Mouse (Mus musculus) adipocyte (in vitro differentiated cells): Measurements from ENCODE around the gene Grid2.

Experiments
- DNase-seq: peaks from one replicate; pipeline ENCODE4 v3.0.0-alpha.2; 2016; ENCODE audit warnings: low spot score

The Grid2 gene

DNA sequence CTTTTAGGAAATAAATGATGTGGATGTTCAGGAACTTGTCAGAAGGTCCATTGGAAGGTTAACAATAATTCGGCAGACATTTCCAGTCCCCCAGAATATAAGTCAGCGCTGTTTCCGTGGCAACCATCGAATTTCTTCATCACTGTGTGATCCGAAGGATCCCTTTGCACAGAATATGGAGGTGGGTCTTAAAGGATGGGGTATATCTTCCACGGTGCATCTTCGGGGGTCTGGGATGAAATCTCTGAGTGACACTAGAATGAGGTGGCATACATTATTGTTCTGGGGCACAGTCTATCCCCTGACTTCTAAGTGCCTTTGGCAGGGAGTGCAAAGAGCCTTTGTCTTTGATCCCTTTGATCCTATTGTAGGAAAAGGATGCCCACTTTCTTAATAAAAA, 808.2 kb downstream of the Grid2 start:
- DNase-seq: no peak

DNA sequence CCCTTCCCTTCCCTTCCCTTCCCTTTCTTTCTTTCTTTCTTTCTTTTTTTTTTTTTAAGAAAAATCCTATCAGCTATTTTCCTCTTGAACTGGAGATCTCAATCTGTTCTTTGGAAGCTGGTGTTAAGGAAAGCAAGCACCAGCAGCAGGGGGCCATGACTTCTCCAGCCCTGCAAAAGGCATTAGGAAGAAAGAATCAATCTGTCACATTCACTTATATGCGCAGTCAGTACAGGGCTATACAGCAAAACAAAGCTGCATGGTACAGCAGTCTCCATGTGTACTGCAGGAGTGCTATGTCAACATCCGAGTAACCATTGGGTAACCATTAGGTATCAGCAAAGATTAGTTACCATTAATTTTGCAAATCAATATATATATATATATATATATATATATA, 809.0 kb downstream of the Grid2 start:
- no peak for DNase-seq

DNA sequence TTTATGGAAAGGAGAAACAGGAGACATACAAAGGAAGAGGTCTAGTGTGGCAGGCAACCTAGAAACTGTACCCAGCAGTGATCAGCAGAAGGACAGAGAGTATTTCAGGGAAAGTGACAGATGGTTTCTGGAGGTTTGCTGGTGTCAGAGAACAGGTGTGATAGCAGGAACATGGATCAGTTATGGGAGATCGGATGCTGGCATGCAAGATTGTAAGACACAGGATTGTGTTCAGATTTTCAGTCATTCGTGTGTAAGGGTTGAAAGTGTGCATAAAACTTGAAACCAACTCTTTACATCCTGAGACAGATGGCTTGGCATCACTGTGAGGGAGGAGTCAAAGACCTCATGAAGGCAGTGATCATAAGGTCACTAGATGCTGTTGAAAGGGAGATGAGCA, 817.7 kb downstream of the Grid2 start:
- DNase-seq: no peak

DNA sequence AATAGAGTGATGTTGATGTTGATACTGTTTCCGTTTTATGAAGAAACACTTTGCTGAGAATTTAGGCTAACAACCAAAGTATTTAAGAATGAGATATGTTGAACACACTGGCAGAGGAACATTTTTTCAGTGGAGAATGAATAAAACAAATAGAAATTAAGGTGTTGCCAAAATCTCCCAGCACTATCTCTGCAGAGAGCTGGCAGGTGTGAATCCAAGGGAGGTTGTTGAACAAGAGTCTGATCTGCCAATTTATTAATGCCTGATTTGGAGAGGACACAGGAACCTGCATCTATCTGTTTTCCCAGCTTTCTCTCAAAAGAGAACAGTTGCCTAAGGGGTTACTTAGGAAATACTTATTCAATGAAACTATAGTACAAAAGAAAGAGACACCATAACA, 822.2 kb downstream of the Grid2 start:
- DNase-seq: no peak

DNA sequence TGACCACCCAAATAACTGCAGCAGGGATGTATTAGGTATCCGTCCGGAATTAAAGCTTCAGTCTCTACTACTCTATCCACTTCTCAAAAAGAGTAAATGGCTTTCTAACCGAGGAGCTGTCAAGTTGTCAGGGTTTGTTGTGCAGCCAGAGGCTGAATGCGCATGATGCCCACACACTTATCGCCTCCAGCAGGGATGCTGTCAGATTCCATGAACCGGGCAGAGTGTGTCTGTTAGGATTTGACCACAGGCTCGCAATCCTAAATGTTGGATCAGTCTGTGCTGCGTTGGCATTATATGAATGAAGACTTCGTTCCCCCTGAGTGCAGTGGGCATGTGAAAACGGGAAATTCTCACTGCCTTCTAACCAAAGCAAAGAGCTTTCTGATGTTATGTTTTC, 843.0 kb downstream of the Grid2 start:
- no peak for DNase-seq

DNA sequence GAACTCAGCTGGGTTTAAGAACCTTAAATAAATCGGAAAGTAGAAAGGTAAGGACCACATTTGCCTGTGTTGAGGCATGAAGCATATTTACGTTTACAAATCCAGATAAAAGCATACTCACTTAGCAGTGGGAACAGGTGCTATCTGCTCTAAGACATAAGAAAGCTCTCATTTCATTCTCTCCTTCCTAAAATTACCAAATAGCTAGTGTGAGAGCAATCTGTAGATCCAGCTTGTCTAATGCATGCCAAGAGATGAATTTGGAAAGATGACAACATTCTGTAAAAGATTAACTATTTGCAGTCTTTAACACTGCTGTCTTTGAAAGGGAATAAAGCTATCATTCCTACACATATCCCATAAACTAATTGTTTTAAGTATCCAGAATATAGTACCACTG, 858.9 kb downstream of the Grid2 start:
- no peak for DNase-seq

DNA sequence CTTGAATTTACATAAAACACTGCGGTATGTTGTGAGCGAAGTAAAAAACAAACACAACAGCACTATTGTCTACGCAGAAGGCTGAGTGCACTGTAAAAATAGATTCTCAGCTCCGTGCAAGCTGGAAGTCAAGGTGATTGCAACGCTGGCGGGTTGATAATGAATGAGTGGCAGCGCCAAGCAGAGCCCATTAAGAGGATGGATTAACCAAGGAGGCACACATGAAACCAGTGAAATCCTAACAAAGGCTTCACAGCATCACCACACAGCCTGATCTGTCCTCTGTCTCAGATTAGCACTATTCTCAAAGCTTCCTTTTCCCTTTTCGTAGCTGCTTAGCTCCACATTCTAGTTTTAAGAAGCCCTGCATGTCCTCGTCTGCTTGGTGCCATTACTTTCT, 880.6 kb downstream of the Grid2 start:
- no peak for DNase-seq

DNA sequence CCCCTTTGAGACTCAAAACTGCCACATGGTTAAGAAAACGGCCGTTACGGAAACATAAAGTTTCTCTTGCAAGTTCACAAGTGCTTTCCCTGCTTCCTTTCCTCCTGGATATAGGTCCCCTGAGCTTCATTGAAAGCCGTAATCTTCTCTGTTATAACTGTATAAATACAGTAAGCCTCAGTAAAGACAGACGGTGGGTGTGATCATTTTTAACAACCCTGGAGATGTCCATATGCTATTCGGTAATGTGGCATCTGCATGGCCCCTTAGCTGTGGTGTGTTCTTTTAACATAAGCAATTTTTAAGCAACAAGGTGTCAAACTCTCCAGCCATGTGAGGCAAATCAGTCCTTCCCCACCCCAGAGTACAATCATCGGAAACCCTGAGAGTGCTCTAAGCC, 892.9 kb downstream of the Grid2 start:
- DNase-seq: no peak

DNA sequence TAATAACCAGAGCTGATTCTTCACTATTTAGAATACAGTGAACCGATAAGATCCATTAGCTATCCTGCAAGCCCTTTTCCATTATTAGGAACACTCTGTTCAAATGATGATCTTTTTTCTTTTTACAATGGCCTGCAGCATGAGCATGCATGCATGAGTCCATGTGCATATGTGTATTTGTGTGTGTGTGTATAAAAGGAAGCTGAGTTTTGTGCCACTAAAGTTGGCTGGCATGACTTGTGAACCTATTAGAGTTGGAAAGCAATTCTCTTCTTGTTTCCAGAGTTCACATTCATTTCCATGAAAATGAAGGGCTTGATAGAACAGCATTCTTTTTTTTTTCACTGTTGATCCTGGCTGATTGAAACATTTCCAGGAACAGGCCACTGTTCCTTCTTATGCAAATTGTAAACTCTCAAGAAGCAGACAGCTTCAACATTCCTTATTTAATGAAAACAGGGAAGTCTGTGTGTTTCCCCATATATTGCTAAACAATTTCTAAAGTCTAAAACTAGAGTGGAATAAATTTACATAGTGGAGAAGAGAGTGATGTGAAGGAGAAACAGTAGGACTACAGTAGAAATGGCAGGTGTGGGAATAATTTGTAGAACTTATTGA, 919.4 kb downstream of the Grid2 start:
- DNase-seq: no peak

DNA sequence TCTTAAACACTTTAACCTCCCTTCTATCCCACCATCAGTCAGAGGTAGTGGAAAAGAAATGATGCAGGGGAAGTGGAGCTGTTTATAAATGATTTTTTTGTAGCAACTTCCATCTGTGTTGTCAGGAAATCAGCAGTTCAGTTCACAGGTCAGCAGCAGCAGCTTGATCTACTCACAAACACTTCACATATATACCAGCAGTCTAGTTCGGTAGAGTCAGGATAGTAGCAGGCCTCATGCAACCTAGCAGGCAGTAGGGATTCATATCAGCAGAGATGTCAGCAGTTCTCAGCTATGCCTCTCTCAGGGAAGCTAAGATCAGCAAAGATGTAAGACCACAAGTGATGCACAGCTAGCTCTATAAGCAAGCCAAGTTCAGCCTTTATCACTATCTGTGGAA, 938.0 kb downstream of the Grid2 start:
- no peak for DNase-seq

DNA sequence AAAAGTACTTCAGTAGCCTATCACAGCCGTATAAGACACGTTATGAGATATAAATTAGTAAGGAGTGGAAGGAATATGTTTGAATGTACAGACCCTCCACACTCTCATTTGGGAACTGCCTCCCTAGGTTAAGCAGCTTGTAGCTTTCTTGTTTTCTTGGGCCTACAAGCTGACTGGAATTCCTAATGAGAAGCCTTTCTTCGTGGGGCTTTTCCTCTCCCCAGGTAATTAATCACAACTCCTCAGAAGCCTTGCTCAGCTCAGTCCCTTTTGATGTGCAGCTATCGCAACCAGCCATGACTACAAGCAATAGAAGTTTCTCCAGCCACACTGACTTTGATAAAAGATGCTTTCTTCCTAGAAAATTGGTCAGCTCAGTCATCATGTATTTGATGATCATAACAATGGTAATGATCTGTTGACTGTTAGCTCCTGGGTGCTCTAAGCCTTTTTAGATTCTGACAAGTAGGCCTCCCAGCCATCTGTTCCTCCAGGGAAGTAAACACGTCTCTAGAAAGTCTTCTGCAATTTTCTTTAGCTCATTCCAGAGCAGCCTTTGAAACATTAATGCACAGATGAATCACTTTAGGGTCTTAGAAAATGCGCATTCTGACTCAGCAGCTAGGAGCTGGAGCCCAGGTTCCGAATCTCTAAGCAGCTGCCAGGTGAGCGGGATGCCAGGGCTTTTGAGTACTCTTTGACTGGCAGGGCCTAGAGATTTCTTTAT, 946.9 kb downstream of the Grid2 start:
- DNase-seq: no peak

DNA sequence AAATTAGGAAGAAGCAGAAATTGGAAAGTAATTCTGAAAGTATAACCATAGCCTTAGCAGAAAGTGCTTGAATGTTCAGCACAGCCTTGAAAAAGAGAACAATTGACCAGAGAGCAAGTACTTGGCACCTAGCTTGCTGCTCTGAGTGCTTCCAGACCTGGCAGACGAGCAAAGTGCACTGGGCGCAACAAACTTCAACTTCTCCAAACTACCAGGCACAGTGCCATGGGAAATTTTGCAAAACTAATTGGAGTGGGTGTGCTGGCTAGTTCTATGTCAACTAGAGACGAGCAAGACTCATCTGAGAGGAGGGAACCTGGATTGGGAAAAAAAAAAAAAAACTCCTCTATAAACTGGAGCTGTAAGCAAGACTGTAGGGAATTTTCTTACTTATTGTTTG, 980.7 kb downstream of the Grid2 start:
- peak; percentile 21 for DNase-seq

DNA sequence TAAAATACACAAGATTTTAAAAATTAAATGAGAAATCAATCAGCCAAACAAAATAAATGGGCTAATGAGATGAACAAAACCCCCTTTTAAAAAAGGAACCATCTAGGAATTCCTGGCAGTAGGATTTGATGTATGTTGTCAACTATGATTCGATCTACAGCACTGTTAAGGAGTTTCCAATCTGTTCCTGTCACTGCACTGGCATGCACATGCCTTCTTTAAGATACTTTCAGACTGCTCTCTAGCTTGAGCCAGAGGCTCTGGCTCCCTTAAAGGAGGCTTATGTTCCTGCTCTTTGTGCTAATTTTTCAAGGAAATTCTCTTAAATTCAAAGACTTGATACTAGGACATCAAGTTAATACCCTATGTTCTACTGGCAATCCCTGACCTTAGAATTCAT, 984.9 kb downstream of the Grid2 start:
- no peak for DNase-seq

DNA sequence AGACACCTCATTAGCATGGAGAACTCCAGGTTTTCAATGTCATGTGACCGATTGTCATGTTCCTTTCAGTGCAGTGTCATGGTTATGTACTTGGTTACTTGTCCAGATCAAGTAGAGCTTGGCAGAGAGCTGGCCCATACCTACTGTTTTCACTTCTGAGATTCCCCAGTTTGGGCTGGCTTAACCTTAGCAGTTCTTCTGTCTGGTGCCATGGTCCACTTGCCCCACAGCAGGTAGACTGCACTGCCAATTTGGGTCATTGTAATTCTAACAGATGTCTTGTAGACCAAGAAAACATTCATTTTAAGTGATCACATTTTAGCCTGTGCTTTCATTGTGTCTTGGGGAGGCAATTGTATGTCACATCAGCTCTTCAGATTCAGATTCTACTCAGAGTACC, 990.3 kb downstream of the Grid2 start:
- DNase-seq: no peak

DNA sequence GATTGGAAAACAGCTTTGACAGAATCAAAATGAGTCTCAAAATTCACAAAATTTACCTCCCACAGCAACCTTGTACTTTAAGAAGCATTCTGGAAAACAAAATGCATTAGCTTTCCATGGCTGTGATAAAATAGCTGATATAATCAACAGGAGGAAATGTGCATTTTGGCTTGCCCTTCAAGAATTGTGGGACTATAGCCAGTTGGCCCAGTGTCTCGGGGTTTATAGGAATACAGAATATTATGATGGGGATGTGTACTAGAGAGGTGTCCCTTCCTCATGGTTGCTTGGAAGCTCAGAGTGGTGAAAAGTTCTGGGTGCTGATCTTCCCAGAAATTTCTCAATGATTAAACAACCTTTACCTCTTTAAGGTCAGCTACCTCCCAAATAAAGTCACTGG, 995.4 kb downstream of the Grid2 start:
- no peak for DNase-seq

DNA sequence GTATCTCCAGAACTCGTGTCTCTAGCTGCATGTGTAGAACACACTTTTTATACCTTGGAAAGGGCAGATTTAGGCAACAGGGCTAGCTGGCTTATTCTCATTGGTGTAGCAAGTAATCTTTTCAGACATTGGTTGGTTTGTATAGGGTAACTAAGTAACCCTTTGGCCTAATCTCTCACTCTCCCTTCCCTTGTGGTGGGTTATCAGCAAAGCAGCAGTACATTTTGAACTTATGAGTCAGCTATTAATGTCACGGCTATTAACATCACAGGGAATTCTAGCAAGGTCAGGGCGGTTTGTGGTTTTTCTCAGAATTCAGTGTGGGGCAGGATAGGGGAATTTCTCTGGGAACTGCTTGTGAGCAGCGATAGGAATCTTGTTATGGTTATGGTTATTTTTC, 1007.8 kb downstream of the Grid2 start:
- no peak for DNase-seq

DNA sequence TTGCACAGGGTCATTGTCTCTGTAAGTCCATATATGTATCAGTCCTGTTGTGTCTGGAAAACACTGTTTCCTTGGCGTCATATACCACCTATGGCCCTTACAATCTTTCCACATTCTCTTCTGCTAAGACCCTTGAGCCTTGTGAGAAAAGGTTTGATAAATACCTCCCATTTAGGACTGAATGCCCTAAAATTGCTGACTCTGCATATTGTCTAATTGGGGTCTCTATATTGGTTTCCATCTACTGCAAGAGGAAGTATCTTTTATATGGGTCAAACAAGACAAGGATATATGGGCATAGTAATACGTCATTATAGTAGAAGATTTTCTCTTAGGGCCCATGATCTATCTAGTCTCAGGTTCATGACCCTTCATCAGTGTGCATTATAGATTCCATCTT, 1008.5 kb downstream of the Grid2 start:
- no peak for DNase-seq

DNA sequence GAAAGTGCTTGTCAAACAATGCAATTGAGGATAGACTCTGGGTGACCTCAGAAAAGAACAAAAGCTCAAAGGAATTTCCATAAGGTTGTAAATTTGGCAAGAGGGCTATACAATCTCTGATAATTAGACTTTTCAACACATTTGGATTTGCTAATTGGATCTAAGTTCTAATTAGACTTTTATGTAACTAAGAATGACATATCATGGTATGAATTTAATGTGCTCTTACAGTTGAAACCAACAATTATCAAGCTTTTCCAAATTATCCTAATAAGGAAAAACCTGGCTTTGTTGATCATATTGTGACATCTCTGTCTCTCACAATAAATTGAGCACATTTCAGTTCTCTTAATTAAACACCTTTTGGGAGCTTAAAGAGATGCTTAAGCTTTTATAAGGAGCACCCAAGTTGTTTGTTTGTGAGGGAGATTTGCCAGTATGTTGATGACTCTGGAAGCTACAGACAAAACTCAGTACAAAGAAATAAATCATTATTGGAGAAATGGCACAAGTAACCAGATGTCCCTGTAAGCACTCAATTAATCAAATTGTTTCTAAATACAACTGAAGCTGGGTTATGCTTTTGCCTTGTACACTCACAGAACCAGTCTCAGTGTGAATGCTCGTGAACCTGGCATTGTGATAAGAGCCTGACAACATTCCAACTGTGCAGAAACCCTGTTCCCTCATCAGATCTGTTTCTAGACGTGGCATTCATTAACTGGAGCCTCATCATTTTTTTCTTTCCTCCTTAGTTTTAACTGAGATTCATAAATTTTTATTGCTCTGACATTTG, 1018.8 kb downstream of the Grid2 start:
- DNase-seq: no peak

DNA sequence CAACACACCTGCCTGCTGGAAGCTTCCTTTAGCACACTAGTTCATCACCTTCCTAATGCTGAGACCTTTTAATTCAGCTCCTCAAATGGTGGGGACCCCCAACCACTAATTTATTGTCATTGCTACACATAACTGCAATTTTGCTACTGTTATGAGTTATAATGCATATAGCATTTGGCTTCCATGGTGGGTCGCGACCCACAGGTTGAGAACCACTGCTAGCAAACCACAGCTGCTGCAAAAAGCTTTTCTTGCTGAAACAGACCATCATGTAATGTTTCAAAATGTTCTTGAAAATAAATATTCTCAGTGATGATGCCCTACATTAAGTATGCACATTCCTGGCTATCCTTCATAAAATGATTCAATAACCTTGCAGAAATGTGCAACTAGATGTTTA, 1024.3 kb downstream of the Grid2 start:
- DNase-seq: no peak

DNA sequence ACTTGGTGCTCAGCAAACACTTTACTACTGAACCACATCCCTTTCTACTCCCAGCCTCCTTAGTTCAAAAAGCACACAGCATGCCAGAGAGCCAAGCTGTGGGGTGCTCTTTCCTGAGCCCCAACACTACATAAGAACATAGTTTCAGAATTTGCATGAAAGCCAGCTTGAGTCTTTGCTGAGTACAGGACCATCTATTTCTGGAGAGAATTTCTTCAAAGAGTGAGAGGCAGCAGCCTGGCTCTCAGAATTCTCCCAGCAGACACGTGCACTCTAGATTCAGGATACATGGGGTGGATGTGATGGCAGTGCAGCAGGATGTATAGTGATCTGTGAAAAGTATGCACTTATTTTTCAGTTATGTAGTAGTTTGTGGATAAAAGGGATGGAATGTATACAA, 1038.1 kb downstream of the Grid2 start:
- DNase-seq: no peak

DNA sequence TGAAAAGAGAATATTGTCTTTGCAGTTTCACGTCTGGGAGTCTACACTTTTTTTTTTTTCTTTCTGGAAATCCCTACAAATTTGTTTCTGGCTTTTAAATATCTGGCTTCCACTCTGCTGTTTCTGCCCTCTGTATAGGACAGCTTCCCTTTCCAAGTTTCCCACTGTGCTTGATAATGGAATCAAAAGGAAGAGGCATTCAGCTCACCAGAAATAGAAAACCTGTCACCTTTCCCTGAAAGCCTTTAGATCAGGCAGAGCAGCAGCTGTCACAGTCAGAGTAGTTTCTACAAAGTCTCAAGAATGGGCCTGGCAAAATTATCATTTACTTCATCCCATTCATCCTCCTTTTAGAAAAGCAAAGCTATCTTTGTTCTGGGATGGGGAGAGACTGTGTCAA, 1042.0 kb downstream of the Grid2 start:
- no peak for DNase-seq

DNA sequence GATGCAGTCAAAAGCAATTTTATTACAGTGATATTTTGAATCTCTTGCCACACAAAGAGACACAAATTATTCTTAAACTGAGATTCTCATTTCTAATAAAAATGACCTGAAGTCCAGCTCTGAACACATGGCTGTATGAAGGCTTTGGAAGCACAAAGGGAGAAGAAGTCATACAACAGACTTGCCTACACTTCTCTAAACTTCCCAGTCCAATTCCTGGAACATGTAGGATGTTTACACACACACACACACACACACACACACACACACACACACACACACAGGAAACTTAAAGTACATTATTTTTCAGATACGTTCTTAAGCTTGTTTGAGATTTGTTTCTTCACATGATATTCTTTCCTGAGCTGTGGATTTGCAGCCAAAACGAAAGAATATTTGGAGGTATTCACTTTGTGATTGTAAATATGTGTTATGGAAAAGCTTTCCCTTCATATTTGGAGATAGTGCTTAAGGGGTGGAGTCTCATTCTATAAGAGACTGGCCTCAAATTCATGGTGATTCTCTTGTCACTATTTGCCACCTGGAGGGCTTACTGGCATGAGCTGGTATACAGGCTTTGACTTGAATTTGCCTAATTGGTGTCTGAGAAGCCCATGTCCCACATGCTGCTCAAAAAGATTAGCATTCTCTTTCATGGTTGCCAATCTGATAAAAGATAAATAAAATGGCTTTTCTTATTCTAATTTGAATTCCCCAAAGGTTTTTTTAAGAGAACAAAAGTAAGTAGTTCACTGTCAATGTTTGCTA, 1049.2 kb downstream of the Grid2 start:
- no peak for DNase-seq

DNA sequence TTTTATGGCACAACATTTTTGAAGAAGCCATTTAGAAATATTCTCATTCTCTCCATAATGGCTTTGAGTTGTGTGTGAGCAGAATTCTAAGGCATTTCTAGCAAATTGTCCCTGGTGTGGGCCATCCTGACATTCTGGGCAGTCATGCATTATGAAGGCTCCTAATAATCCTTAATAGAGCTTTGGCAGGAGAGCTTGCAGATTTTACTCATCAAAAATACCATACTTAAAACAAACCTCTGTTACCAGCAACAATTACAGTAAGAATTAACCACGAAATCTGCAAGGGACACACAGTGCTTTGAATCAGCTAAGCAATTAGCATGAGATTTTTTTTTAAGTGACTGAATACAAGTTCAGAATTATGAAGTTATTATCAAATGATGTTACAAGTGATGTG, 1053.0 kb downstream of the Grid2 start:
- DNase-seq: no peak
